Mouse (Mus musculus): ENCODE data around the gene Rybp.

- no peak for TF ChIP-seq CTCF (IDR thresholded peaks at IDR 0.05; ENCODE audit: borderline replicate concordance, control insufficient read depth, extremely low read depth, insufficient read depth, low read length, poor library complexity)
- TF ChIP-seq POLR2A (IDR thresholded peaks at IDR 0.05; ENCODE audit: control insufficient read depth, extremely low read depth, insufficient read depth, low read length, poor library complexity): no peak
These were observed 52.2 kb downstream of the Rybp start for GRCm38 (mm10) chr6:100235036-100235435.

All from thymus, adult 2 months (tissue).